Mouse (Mus musculus) small intestine, adult 2 months (tissue): ENCODE results near the gene Slc5a5. TPM values are rescaled to one million over a fixed set of nuclear protein-coding genes. Genes with fewer than 3 reads are reported as not detected.

Experiments used
- H3K27ac ChIP-seq: fragments of 200-500 bp; 2 replicates; pipeline ENCODE4 v1.5.1; 2012; ENCODE audit warnings: low read depth, low read length, control low read depth, inconsistent platforms; ENCODE audit not compliant: insufficient read depth
- H3K27me3 ChIP-seq: fragments of 200-500 bp; 2 replicates; pipeline ENCODE4 v1.6.1; 2012; ENCODE audit warnings: mild to moderate bottlenecking, moderate library complexity, low read length, inconsistent platforms; ENCODE audit not compliant: control insufficient read depth, insufficient read depth
- H3K36me3 ChIP-seq: fragments of 200-500 bp; 2 replicates; pipeline ENCODE4 v1.6.1; 2012; ENCODE audit warnings: mild to moderate bottlenecking, low read length, control low read depth, inconsistent platforms; ENCODE audit not compliant: control insufficient read depth, insufficient read depth
- H3K4me1 ChIP-seq: fragments of 200-500 bp; 2 replicates; pipeline ENCODE4 v1.6.1; 2012; ENCODE audit warnings: low read length, inconsistent platforms, mixed read lengths; ENCODE audit not compliant: control insufficient read depth, insufficient read depth, insufficient read length
- H3K4me3 ChIP-seq: fragments of 200-500 bp; 2 replicates; pipeline ENCODE4 v1.5.1; 2012; ENCODE audit warnings: low read depth, mild to moderate bottlenecking, control low read depth, inconsistent platforms, low read length, moderate library complexity
- CTCF ChIP-seq: fragments of 200-500 bp; IDR thresholded peaks from 2 replicates; pipeline ENCODE4 v1.5.1; 2012; ENCODE audit warnings: low read depth, mild to moderate bottlenecking, control low read depth, inconsistent platforms, low read length, moderate library complexity, mixed read lengths; ENCODE audit not compliant: insufficient replicate concordance, insufficient read length; ENCODE audit errors: extremely low read depth
- POLR2A ChIP-seq: fragments of 200-500 bp; IDR thresholded peaks from 2 replicates; pipeline ENCODE4 v1.6.1; 2012; ENCODE audit warnings: low read depth, mild to moderate bottlenecking, control low read depth, inconsistent platforms, low read length, moderate library complexity
- WGBS: fragments of 180-500 bp; shearing (Covaris S2); methylation state at CpG from one replicate; pipeline ENCODE4 v1.1.7; 2018; 5-methylcytosine and 5-hydroxymethylcytosine counted together
- polyA plus RNA-seq: library from polyadenylated mRNA; depleted of rRNA; stranded (reverse); fragments of >200 nt; gene quantifications from 2 replicates; pipeline ENCODE4 v1.2.3, GENCODE M21; 2012

Gene Slc5a5
- polyA plus RNA-seq, 1 experiment = 0.41 TPM

GRCm38 (mm10) chr8:70894771-70895545 is 2.4 kb upstream of the Slc5a5 start:
- no peak for TF ChIP-seq POLR2A
- no peak for TF ChIP-seq CTCF
- WGBS = 87% methylated on average over 8 of the region's 8 CpGs
- peaks cover 20% of the 10 kb centered on the region for H3K4me1 ChIP-seq
- H3K4me3 ChIP-seq = no peak overlapping the region
- H3K27me3 ChIP-seq = peaks cover 14% of the 10 kb centered on the region
- H3K27ac ChIP-seq = no peak overlapping the region
- H3K36me3 ChIP-seq = peaks cover 17% of the 10 kb centered on the region

DNA sequence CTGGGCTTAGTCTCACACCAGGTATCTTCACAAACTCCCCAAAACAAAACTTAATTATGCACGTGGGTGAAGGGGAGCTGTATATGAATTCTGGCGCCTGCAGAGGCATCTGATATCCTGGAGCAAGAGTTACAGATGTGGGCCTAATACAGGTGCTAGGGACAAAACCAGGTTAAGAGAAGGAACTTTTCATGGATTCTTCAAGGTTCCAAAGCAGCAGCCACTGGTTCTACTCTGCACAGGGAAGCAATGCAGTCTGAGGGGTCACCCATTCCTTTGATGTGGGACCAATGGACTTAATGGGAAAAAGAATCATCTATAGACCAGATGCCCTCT is 1.8 kb upstream of the Slc5a5 start:
- peaks cover 20% of the 10 kb centered on the region for H3K4me1 ChIP-seq
- WGBS = 63% methylated on average over 2 of the region's 2 CpGs
- H3K27me3 ChIP-seq = peaks cover 14% of the 10 kb centered on the region
- TF ChIP-seq CTCF (no peak), POLR2A (no peak)
- no peak overlapping the region for H3K4me3 ChIP-seq
- H3K36me3 ChIP-seq = peaks cover 17% of the 10 kb centered on the region
- H3K27ac ChIP-seq = no peak overlapping the region

- TF ChIP-seq CTCF (peak; percentile 64; the same call in 1 of the 2 replicates), POLR2A (no peak)
- H3K27me3 ChIP-seq = peaks cover 14% of the 10 kb centered on the region
- no peak overlapping the region for H3K27ac ChIP-seq
- H3K36me3 ChIP-seq = peaks cover 17% of the 10 kb centered on the region
- H3K4me3 ChIP-seq = no peak overlapping the region
- WGBS = 44% methylated on average over 12 of the region's 12 CpGs
- peaks cover 20% of the 10 kb centered on the region for H3K4me1 ChIP-seq
Observed at GRCm38 (mm10) chr8:70893656-70894384, 1.3 kb upstream of the Slc5a5 start.

- Histone ChIP-seq H3K27me3 (peaks cover 14% of the 10 kb centered on the region), H3K27ac (no peak overlapping the region), H3K36me3 (peaks cover 17% of the 10 kb centered on the region), H3K4me1 (peaks cover 20% of the 10 kb centered on the region), H3K4me3 (peak overlapping the region; percentile 13; the same call in 1 of the 2 replicates)
- no peak for TF ChIP-seq CTCF
- no peak for TF ChIP-seq POLR2A
- WGBS = 48% methylated on average over 20 of the region's 20 CpGs
Observed at GRCm38 (mm10) chr8:70892896-70893655, 519 bp upstream of the Slc5a5 start.

DNA sequence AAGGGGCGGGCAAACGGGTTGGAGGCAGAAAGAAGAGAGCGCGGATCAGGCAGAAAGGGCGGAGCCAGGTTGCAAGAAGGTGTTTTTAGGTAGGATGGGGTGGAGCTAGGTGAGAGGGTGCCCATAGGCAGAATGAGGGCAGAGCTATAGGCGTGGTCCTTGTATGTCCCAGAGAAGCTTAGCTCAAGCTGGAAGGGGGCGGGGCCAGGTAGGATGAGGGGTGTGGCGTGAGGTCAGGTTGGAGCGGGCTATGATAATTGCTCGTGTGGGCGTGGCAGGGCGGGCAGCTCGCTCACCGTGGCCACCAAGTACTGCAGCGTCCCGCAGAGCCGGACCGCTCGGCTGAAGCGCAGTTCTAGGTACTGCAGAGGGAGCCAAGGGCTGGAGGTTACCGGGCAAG is 1.2 kb downstream of the Slc5a5 start:
- H3K36me3 ChIP-seq = peaks cover 17% of the 10 kb centered on the region
- H3K4me3 ChIP-seq = peak overlapping the region; percentile 44
- no peak overlapping the region for H3K27ac ChIP-seq
- peaks cover 19% of the 10 kb centered on the region for H3K4me1 ChIP-seq
- 6% methylated on average over 21 of the region's 21 CpGs for WGBS
- no peak for TF ChIP-seq POLR2A
- H3K27me3 ChIP-seq = peaks cover 14% of the 10 kb centered on the region

- peaks cover 14% of the 10 kb centered on the region for H3K4me1 ChIP-seq
- 87% methylated on average over 5 of the region's 5 CpGs for WGBS
Observed at GRCm38 (mm10) chr8:70890656-70891055, 1.9 kb downstream of the Slc5a5 start.

GRCm38 (mm10) chr8:70887669-70888068 is 4.9 kb downstream of the Slc5a5 start:
- H3K27me3 ChIP-seq = peaks cover 10% of the 10 kb centered on the region
- H3K4me1 ChIP-seq = peaks cover 12% of the 10 kb centered on the region
- TF ChIP-seq CTCF = no peak
- TF ChIP-seq POLR2A = no peak
- H3K36me3 ChIP-seq = no peaks in the 10 kb centered on the region
- WGBS = 4% methylated on average over 18 of the region's 18 CpGs
- no peak overlapping the region for H3K4me3 ChIP-seq
- H3K27ac ChIP-seq = no peak overlapping the region

More at GRCm38 (mm10) chr8:70890656-70891055, 1.9 kb downstream of the Slc5a5 start:
- Histone ChIP-seq H3K36me3 (peaks cover 14% of the 10 kb centered on the region), H3K4me3 (no peak overlapping the region), H3K27ac (no peak overlapping the region), H3K27me3 (peaks cover 14% of the 10 kb centered on the region)
- no peak for TF ChIP-seq CTCF
